14 mouse cellular contexts compared by ENCODE assay signal in the genomic region with DNA sequence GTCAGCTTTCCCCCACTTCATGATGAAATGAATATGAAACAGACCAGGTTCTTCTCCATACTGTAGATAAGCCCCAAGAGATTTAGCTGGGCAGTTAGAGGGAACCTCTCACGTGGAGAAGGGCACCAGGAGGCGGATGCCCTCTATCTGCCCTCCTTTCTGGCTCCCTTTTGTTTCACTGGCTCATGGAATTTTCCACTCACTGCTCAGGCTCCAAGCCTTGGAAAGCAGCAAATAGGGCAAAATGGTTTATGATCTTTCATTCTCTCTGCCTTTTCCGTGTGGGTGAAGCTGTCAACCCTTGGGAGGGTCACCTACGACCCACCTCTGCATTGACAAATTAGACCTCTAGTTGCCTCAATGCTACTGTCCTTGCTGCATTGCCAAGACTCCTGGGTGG. TPM values are rescaled to one million over a fixed set of nuclear protein-coding genes. Genes with fewer than 3 reads are reported as not detected.
DNase-seq lines count a peak whose midpoint lies in the region; ATAC-seq and TF ChIP-seq lines count a peak whose summit lies in the region.
"Had no signal": no experiment of that assay in that cellular context is flagged by ENCODE, and none has a peak within 500 bp of the region (broad histone marks: within the 10 kb centered on the region; RNA-seq: fewer than 3 reads in every experiment).

No protein-coding gene starts in this region.

- H3K4me2 ChIP-seq in heart, embryonic 13.5 days, result no peak overlapping the region
- no peak overlapping the region for H3K4me2 ChIP-seq in forebrain, embryonic 13.5 days
- H3K4me2 ChIP-seq: intestine, embryonic 15.5 days had no signal

- no peak overlapping the region for H3K4me3 ChIP-seq in layer of hippocampus, adult 2 months
- no peak overlapping the region for H3K4me3 ChIP-seq in heart, embryonic 13.5 days
- H3K4me3 ChIP-seq in forebrain, embryonic 13.5 days, result no peak overlapping the region
- H3K4me3 ChIP-seq: intestine, embryonic 15.5 days had no signal

- no peaks in the 10 kb centered on the region for H3K27me3 ChIP-seq in heart, embryonic 13.5 days (replicated peaks)
- H3K27me3 ChIP-seq in forebrain, embryonic 13.5 days, result no peaks in the 10 kb centered on the region
- H3K27me3 ChIP-seq: intestine, embryonic 15.5 days had no signal

- TF ChIP-seq CTCF in layer of hippocampus, adult 2 months (conservative IDR thresholded peaks at IDR 0.05), result no peak

- ATAC-seq in heart, embryonic 13.5 days (ENCODE audit: extremely low read depth, insufficient number of reproducible peaks, low FRiP score, low TSS enrichment), result no peak
- ATAC-seq in forebrain, embryonic 13.5 days, result no peak
- ATAC-seq: intestine, embryonic 15.5 days had no signal

- peaks cover 22% of the 10 kb centered on the region for H3K4me1 ChIP-seq in heart, embryonic 13.5 days
- peaks cover 7% of the 10 kb centered on the region; the same call in 1 of the 2 replicates for H3K4me1 ChIP-seq in forebrain, embryonic 13.5 days
- H3K4me1 ChIP-seq: intestine, embryonic 15.5 days had no signal

- peak; percentile 44 for DNase-seq in cerebellum, adult 11-12 months
- no peak for DNase-seq in cerebellum, postnatal 4 days (ENCODE audit: low spot score in 2 of 2)
- no peak for DNase-seq in layer of hippocampus, adult 2 months (ENCODE audit: low spot score in 2 of 2)
- no peak for DNase-seq in layer of hippocampus, adult 9-10 months (ENCODE audit: low spot score)
- DNase-seq in retina, postnatal 1 day, result peak; percentile 53
- no peak for DNase-seq in B cell, adult 2 months
- DNase-seq: gastrocnemius, postnatal 14 days; lung, adult 2 months; midbrain, embryonic 14.5 days had no signal

- WGBS in heart, embryonic 13.5 days, result 44% methylated on average over 4 of the region's 4 CpGs
- 47% methylated on average over 4 of the region's 4 CpGs for WGBS in forebrain, embryonic 13.5 days

- H3K27ac ChIP-seq in layer of hippocampus, adult 2 months, result peak overlapping the region; percentile 88
- peak overlapping the region; percentile 73 for H3K27ac ChIP-seq in heart, embryonic 13.5 days (replicated peaks)
- H3K27ac ChIP-seq in forebrain, embryonic 13.5 days, result no peak overlapping the region
- H3K27ac ChIP-seq: intestine, embryonic 15.5 days had no signal

- no peak overlapping the region for H3K9ac ChIP-seq in heart, embryonic 13.5 days
- no peak overlapping the region for H3K9ac ChIP-seq in forebrain, embryonic 13.5 days
- H3K9ac ChIP-seq: intestine, embryonic 15.5 days had no signal

- H3K9me3 ChIP-seq in heart, embryonic 13.5 days, result no peaks in the 10 kb centered on the region
- H3K9me3 ChIP-seq in forebrain, embryonic 13.5 days (replicated peaks), result no peaks in the 10 kb centered on the region
- H3K9me3 ChIP-seq: intestine, embryonic 15.5 days had no signal

- no peaks in the 10 kb centered on the region for H3K36me3 ChIP-seq in heart, embryonic 13.5 days
- no peaks in the 10 kb centered on the region for H3K36me3 ChIP-seq in forebrain, embryonic 13.5 days (ENCODE audit: poor library complexity, severe bottlenecking)
- H3K36me3 ChIP-seq: intestine, embryonic 15.5 days had no signal

RNA-seq across cellular contexts. Expression of a gene that starts 27.8 kb away (rescaled TPM):
- 10 to 100 TPM; 77.1 to 78.0 TPM for total RNA-seq in layer of hippocampus, adult 2 months (2021)
- polyA plus RNA-seq in heart, embryonic 13.5 days (2015; fragmentation: Nextera tagmentation; extraction: Ambion mirVana), result 10.4 and 12.5 TPM in 2 replicates
- polyA plus RNA-seq in forebrain, embryonic 13.5 days (2015; fragmentation: Nextera tagmentation; extraction: Ambion mirVana), result 25.9 and 29.8 TPM in 2 replicates

RNA-seq across cellular contexts. Expression of a gene that starts 36.2 kb away (rescaled TPM):
- total RNA-seq in layer of hippocampus, adult 2 months (2021), result not detected
- polyA plus RNA-seq in heart, embryonic 13.5 days (2015; fragmentation: Nextera tagmentation; extraction: Ambion mirVana), result 0.05 and 0.13 TPM in 2 replicates
- polyA plus RNA-seq in forebrain, embryonic 13.5 days (2015; fragmentation: Nextera tagmentation; extraction: Ambion mirVana), result 0.04 TPM in 1 of 2 replicates, not detected in the other
- total RNA-seq: common myeloid progenitor, adult 5-6 weeks; left cerebral cortex, postnatal 25 days had no signal

RNA-seq across cellular contexts. Expression of a gene that starts 49.6 kb away (rescaled TPM):
- 10 to 100 TPM; 30.5 to 31.7 TPM for total RNA-seq in layer of hippocampus, adult 2 months (2021)
- 35.4 and 38.1 TPM in 2 replicates for polyA plus RNA-seq in heart, embryonic 13.5 days (2015; fragmentation: Nextera tagmentation; extraction: Ambion mirVana)
- 56.4 and 57.3 TPM in 2 replicates for polyA plus RNA-seq in forebrain, embryonic 13.5 days (2015; fragmentation: Nextera tagmentation; extraction: Ambion mirVana)

Comparison
In these comparisons a context has a peak if more than half of its experiments do, and no peak if none do; other contexts are left out.
1. DNase-seq: peak in cerebellum, adult 11-12 months (single experiment) and retina, postnatal 1 day (single experiment); none in cerebellum, postnatal 4 days (0 of 2), layer of hippocampus, adult 2 months (0 of 2), layer of hippocampus, adult 9-10 months (single experiment) and B cell, adult 2 months (0 of 2).